Mouse (Mus musculus) T-helper 2 cell (primary cell): ENCODE measurements around the gene Ces2e.
"Not testable (repeated sequence)": the region's sequence is repeated elsewhere in the genome, so short reads cannot be mapped to it uniquely, and the experiment has no call there.

Experiments used
- in situ Hi-C: fragments of 300-600 bp; cut with MboI, MseI; formaldehyde crosslinking; loops from one replicate; pipeline ENCODE4 v1.15.1; 2025; ENCODE audit warnings: high pct_unique_total_duplicates

Ces2e gene

GRCm38 (mm10) chr8:104925972-104926596, at the start of gene Ces2e:
Ces2e (plus strand) TSS chr8:104926260.
- in situ Hi-C loops: no loop called here

- in situ Hi-C loops: not testable (repeated sequence)
These were observed 39.7 kb upstream of the Ces2e start for GRCm38 (mm10) chr8:104886223-104886926.

- in situ Hi-C loops: loop anchor here (5.0 kb wide), 1 partner anchor 34 kb away; no protein-coding TSS in a partner anchor
These were observed 24.3 kb upstream of the Ces2e start for GRCm38 (mm10) chr8:104901746-104902145.

GRCm38 (mm10) chr8:104907111-104907510, 18.9 kb upstream of the Ces2e start:
- in situ Hi-C loops: no loop called here

- in situ Hi-C loops: not testable (repeated sequence)
These were observed 17.0 kb upstream of the Ces2e start for GRCm38 (mm10) chr8:104909021-104909420.

- in situ Hi-C loops: not testable (repeated sequence)
These were observed 16.4 kb upstream of the Ces2e start for GRCm38 (mm10) chr8:104909651-104910050.

GRCm38 (mm10) chr8:104927301-104927700, 1.2 kb downstream of the Ces2e start:
- in situ Hi-C loops: no loop called here

GRCm38 (mm10) chr8:104944665-104945064, 18.6 kb downstream of the Ces2e start:
- in situ Hi-C loops: no loop called here

- in situ Hi-C loops: no loop called here
These were observed 21.0 kb downstream of the Ces2e start, which contains the start of gene Ces2f for GRCm38 (mm10) chr8:104947056-104947455. Ces2f (plus strand) TSS chr8:104947356.

- in situ Hi-C loops: no loop called here
These were observed 23.0 kb downstream of the Ces2e start for GRCm38 (mm10) chr8:104949031-104949430.

GRCm38 (mm10) chr8:104961537-104961961, 35.5 kb downstream of the Ces2e start, which contains the start of gene Ces2g:
Ces2g (plus strand) TSS chr8:104961718.
- in situ Hi-C loops: no loop called here

GRCm38 (mm10) chr8:104962229-104962901, 36.3 kb downstream of the Ces2e start:
- in situ Hi-C loops: no loop called here

- in situ Hi-C loops: no loop called here
These were observed 37.4 kb downstream of the Ces2e start for GRCm38 (mm10) chr8:104963375-104963894.

GRCm38 (mm10) chr8:104984126-104984525, 58.1 kb downstream of the Ces2e start:
- in situ Hi-C loops: no loop called here
